Comparison of ENCODE assay signal across 8 mouse cellular contexts in the genomic region with DNA sequence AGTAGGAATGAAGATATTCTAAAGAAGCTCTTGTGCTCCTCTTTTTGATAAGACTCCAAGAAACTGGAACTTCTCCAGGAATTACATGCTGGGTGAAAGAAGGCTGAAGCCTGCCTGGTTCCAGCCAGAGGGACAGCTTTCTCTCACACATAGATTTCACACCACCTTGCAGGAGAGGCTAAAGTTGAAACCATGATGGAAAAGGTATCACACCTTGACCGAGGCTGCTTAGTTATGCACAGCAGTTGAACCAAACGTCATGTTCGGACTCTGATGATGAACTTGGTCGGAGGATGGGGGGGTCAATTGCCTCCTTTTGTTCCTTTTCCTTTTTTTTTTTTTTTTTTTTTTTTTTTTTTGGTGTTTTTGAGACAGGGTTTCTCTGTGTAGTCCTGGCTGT. TPM values are rescaled to one million over a fixed set of nuclear protein-coding genes. Genes with fewer than 3 reads are reported as not detected.
DNase-seq lines count a peak whose midpoint lies in the region; ATAC-seq and TF ChIP-seq lines count a peak whose summit lies in the region.

No protein-coding gene starts in this region.

- no peak for TF ChIP-seq POLR2A in lung, adult 2 months (IDR thresholded peaks at IDR 0.05; ENCODE audit: borderline replicate concordance, extremely low read depth, low read depth, low read length)

- DNase-seq in lung, adult 2 months: no peak
- DNase-seq in embryonic facial prominence, embryonic 10.5 days (ENCODE audit: low spot score): no peak
- no peak for DNase-seq in hindbrain, postnatal 0 days (ENCODE audit: low spot score)
- no peak for DNase-seq in spleen, postnatal 14 days (ENCODE audit: low spot score in 2 of 2)
- DNase-seq in spleen, postnatal 4 days (ENCODE audit: low spot score in 2 of 2): no peak
- DNase-seq in adrenal gland, postnatal 25 days: no peak

- WGBS in lung, embryonic 16.5 days: 81% methylated on average over 4 of the region's 4 CpGs
- WGBS in lung, adult 2 months: 78% methylated on average over 4 of the region's 4 CpGs
- 91% methylated on average over 4 of the region's 4 CpGs for WGBS in embryonic facial prominence, embryonic 10.5 days
- WGBS in hindbrain, postnatal 0 days: 81% methylated on average over 4 of the region's 4 CpGs
- 87% methylated on average over 4 of the region's 4 CpGs for WGBS in neural tube, embryonic 14.5 days

- H3K36me3 ChIP-seq in lung, embryonic 16.5 days (ENCODE audit: control insufficient read depth, insufficient read depth, low read length): no peaks in the 10 kb centered on the region
- H3K36me3 ChIP-seq in embryonic facial prominence, embryonic 10.5 days (replicated peaks): peaks cover 8% of the 10 kb centered on the region
- H3K36me3 ChIP-seq in hindbrain, postnatal 0 days (ENCODE audit: insufficient read depth, low read length): no peaks in the 10 kb centered on the region
- no peaks in the 10 kb centered on the region for H3K36me3 ChIP-seq in neural tube, embryonic 14.5 days (ENCODE audit: control insufficient read depth, insufficient read depth, low read length)

- H3K4me2 ChIP-seq in lung, embryonic 16.5 days (ENCODE audit: low read depth, low read length): peak overlapping the region; percentile 53
- H3K4me2 ChIP-seq in hindbrain, postnatal 0 days (ENCODE audit: low read depth, low read length): peak overlapping the region; percentile 73
- peak overlapping the region; percentile 38; the same call in 1 of the 2 replicates for H3K4me2 ChIP-seq in neural tube, embryonic 14.5 days (ENCODE audit: low read depth, low read length)

- no peaks in the 10 kb centered on the region for H3K27me3 ChIP-seq in lung, embryonic 16.5 days (ENCODE audit: control insufficient read depth, insufficient read depth, low read depth, low read length)
- no peaks in the 10 kb centered on the region for H3K27me3 ChIP-seq in embryonic facial prominence, embryonic 10.5 days (replicated peaks; ENCODE audit: low read depth, poor library complexity, severe bottlenecking)
- H3K27me3 ChIP-seq in hindbrain, postnatal 0 days (ENCODE audit: insufficient read depth, low read length): no peaks in the 10 kb centered on the region
- H3K27me3 ChIP-seq in neural tube, embryonic 14.5 days (ENCODE audit: control insufficient read depth, insufficient read depth, low read length): no peaks in the 10 kb centered on the region

- TF ChIP-seq CTCF in lung, adult 2 months (IDR thresholded peaks at IDR 0.05; ENCODE audit: insufficient read depth, low read length): no peak
- TF ChIP-seq CTCF in hindbrain, postnatal 0 days (IDR thresholded peaks at IDR 0.05; ENCODE audit: low read depth): no peak

- no peak overlapping the region; the same call in 1 of the 2 replicates for H3K27ac ChIP-seq in lung, embryonic 16.5 days (ENCODE audit: low read length)
- peak overlapping the region; percentile 81; the same call in 1 of the 2 replicates for H3K27ac ChIP-seq in embryonic facial prominence, embryonic 10.5 days (replicated peaks)
- 0 out of 2 replicates have a peak overlapping the region, but pooled peaks have one; percentile 99 for H3K27ac ChIP-seq in hindbrain, postnatal 0 days
- H3K27ac ChIP-seq in neural tube, embryonic 14.5 days (ENCODE audit: low read depth, low read length): no peak overlapping the region; the same call in 1 of the 2 replicates

- no peak for ATAC-seq in lung, embryonic 16.5 days (ENCODE audit: low read depth)
- no peak for ATAC-seq in hindbrain, postnatal 0 days
- ATAC-seq in neural tube, embryonic 14.5 days (ENCODE audit: low read depth): no peak

- H3K4me1 ChIP-seq in lung, embryonic 16.5 days (replicated peaks; ENCODE audit: control insufficient read depth, insufficient read depth, low read length): peaks cover 12% of the 10 kb centered on the region
- peaks cover 2% of the 10 kb centered on the region; the same call in 1 of the 2 replicates for H3K4me1 ChIP-seq in lung, adult 2 months (ENCODE audit: control insufficient read depth, insufficient read depth, low read length)
- peaks cover 11% of the 10 kb centered on the region for H3K4me1 ChIP-seq in embryonic facial prominence, embryonic 10.5 days
- peaks cover 9% of the 10 kb centered on the region; the same call in 1 of the 2 replicates for H3K4me1 ChIP-seq in hindbrain, postnatal 0 days (ENCODE audit: insufficient read depth, low read length)
- H3K4me1 ChIP-seq in neural tube, embryonic 14.5 days (ENCODE audit: control insufficient read depth, insufficient read depth, low read length): peaks cover 6% of the 10 kb centered on the region

- no peaks in the 10 kb centered on the region for H3K9me3 ChIP-seq in lung, embryonic 16.5 days (ENCODE audit: control insufficient read depth, low read length)
- no peaks in the 10 kb centered on the region for H3K9me3 ChIP-seq in embryonic facial prominence, embryonic 10.5 days
- H3K9me3 ChIP-seq in hindbrain, postnatal 0 days (ENCODE audit: low read length): no peaks in the 10 kb centered on the region
- no peaks in the 10 kb centered on the region for H3K9me3 ChIP-seq in neural tube, embryonic 14.5 days (ENCODE audit: control insufficient read depth, low read length)

- H3K9ac ChIP-seq in lung, embryonic 16.5 days (ENCODE audit: low read length): no peak overlapping the region
- no peak overlapping the region for H3K9ac ChIP-seq in hindbrain, postnatal 0 days (replicated peaks; ENCODE audit: low read length)
- no peak overlapping the region for H3K9ac ChIP-seq in neural tube, embryonic 14.5 days (replicated peaks; ENCODE audit: low read depth, low read length)

- peak overlapping the region; percentile 81 for H3K4me3 ChIP-seq in lung, embryonic 16.5 days (ENCODE audit: low read length)
- H3K4me3 ChIP-seq in lung, adult 2 months (replicated peaks; ENCODE audit: extremely low read depth, low read depth, low read length): no peak overlapping the region
- H3K4me3 ChIP-seq in embryonic facial prominence, embryonic 10.5 days: peak overlapping the region; percentile 97
- no peak overlapping the region; the same call in 1 of the 2 replicates for H3K4me3 ChIP-seq in hindbrain, postnatal 0 days (ENCODE audit: low read length)
- H3K4me3 ChIP-seq in neural tube, embryonic 14.5 days (ENCODE audit: low read depth, low read length): no peak overlapping the region; the same call in 1 of the 2 replicates

RNA-seq across cellular contexts. Expression of a gene that starts 0.6 kb away (rescaled TPM):
- 582 and 594 TPM in 2 replicates for polyA plus RNA-seq in lung, embryonic 16.5 days (2015; fragmentation: Nextera tagmentation; extraction: Ambion mirVana)
- polyA plus RNA-seq in lung, adult 2 months (2012; rRNA removed): 14.9 and 30.0 TPM in 2 replicates
- polyA plus RNA-seq in embryonic facial prominence, embryonic 10.5 days (2016; fragmentation: Nextera tagmentation; extraction: Ambion mirVana): 682 and 687 TPM in 2 replicates
- 99.7 and 118 TPM in 2 replicates for total RNA-seq in hindbrain, postnatal 0 days (2014; rRNA removed)
- 533 and 543 TPM in 2 replicates for polyA plus RNA-seq in hindbrain, postnatal 0 days (2015; fragmentation: Nextera tagmentation; extraction: Ambion mirVana)
- 542 and 609 TPM in 2 replicates for polyA plus RNA-seq in neural tube, embryonic 14.5 days (2014; fragmentation: Nextera tagmentation; extraction: Ambion mirVana)
- 332 and 408 TPM in 2 replicates for total RNA-seq in adrenal gland, postnatal 25 days (2021)

RNA-seq across cellular contexts. Expression of a gene that starts 36.2 kb away (rescaled TPM):
- polyA plus RNA-seq in lung, embryonic 16.5 days (2015; fragmentation: Nextera tagmentation; extraction: Ambion mirVana): 232 and 234 TPM in 2 replicates
- 11.7 and 26.5 TPM in 2 replicates for polyA plus RNA-seq in lung, adult 2 months (2012; rRNA removed)
- 223 and 229 TPM in 2 replicates for polyA plus RNA-seq in embryonic facial prominence, embryonic 10.5 days (2016; fragmentation: Nextera tagmentation; extraction: Ambion mirVana)
- 111 and 123 TPM in 2 replicates for total RNA-seq in hindbrain, postnatal 0 days (2014; rRNA removed)
- 173 and 176 TPM in 2 replicates for polyA plus RNA-seq in hindbrain, postnatal 0 days (2015; fragmentation: Nextera tagmentation; extraction: Ambion mirVana)
- polyA plus RNA-seq in neural tube, embryonic 14.5 days (2014; fragmentation: Nextera tagmentation; extraction: Ambion mirVana): 210 and 242 TPM in 2 replicates
- total RNA-seq in adrenal gland, postnatal 25 days (2021): 183 and 197 TPM in 2 replicates

RNA-seq across cellular contexts. Expression of a gene that starts 42.0 kb away (rescaled TPM):
- polyA plus RNA-seq in lung, embryonic 16.5 days (2015; fragmentation: Nextera tagmentation; extraction: Ambion mirVana): 44.7 and 47.7 TPM in 2 replicates
- 4.1 and 5.4 TPM in 2 replicates for polyA plus RNA-seq in lung, adult 2 months (2012; rRNA removed)
- 26.6 and 26.9 TPM in 2 replicates for polyA plus RNA-seq in embryonic facial prominence, embryonic 10.5 days (2016; fragmentation: Nextera tagmentation; extraction: Ambion mirVana)
- 4.7 and 7.1 TPM in 2 replicates for total RNA-seq in hindbrain, postnatal 0 days (2014; rRNA removed)
- 32.7 and 41.4 TPM in 2 replicates for polyA plus RNA-seq in hindbrain, postnatal 0 days (2015; fragmentation: Nextera tagmentation; extraction: Ambion mirVana)
- polyA plus RNA-seq in neural tube, embryonic 14.5 days (2014; fragmentation: Nextera tagmentation; extraction: Ambion mirVana): 44.9 and 45.0 TPM in 2 replicates
- total RNA-seq in adrenal gland, postnatal 25 days (2021): 23.9 and 27.9 TPM in 2 replicates

Comparison
In these comparisons a context has a peak if more than half of its experiments do, and no peak if none do; other contexts are left out.
1. H3K4me3 ChIP-seq: peak in lung, embryonic 16.5 days (single experiment) and embryonic facial prominence, embryonic 10.5 days (single experiment); none in lung, adult 2 months (single experiment), hindbrain, postnatal 0 days (single experiment) and neural tube, embryonic 14.5 days (single experiment).
2. RNA of a gene that starts 0.6 kb away (polyA plus RNA-seq): 682 to 687 TPM in embryonic facial prominence, embryonic 10.5 days, 582 to 594 TPM in lung, embryonic 16.5 days, 542 to 609 TPM in neural tube, embryonic 14.5 days and 533 to 543 TPM in hindbrain, postnatal 0 days; 14.9 to 30.0 TPM in lung, adult 2 months; every median in the first group is over 10 times any median in the second.
3. H3K27ac ChIP-seq: peak in embryonic facial prominence, embryonic 10.5 days (single experiment) and hindbrain, postnatal 0 days (single experiment); none in lung, embryonic 16.5 days (single experiment) and neural tube, embryonic 14.5 days (single experiment).
4. Peak in every context shown above with its lines, with median percentiles within 50 percentile points of each other: H3K4me2 ChIP-seq.